Mouse (Mus musculus): ENCODE data around the gene Cdh13.

Gene Cdh13

DNA sequence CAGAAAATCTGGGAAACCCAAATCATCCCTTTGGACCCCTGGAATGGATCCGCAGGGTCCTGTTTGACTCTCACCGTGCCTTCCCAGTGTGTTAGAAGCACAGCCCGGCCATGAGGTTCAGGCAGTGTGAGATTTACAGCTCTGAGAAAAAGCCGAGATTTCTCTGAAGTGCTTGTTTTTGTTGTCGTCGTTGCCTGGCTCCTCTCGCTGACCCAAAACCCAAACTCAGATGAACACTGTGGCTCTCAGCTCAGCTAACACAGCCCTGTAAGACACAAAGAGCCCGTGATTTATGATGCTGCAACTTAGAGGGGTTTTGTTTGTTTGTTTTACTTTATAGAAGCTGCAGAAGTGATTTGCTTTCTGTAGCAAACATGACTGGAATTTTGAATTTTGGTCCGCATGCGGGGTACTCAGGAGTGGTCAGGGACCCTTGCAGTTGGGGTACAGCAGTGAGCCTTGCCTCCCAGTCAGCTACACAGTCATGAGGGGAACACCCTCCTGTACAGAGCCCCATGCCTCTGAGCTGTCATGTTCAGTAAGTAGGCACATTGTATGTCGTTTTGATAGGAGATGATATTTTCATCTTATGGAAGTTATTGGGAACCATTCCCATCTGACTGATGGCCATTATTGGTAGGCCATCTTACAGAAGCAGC lies 169.0 kb downstream of the Cdh13 start:
- DNase-seq, result no peak

DNA sequence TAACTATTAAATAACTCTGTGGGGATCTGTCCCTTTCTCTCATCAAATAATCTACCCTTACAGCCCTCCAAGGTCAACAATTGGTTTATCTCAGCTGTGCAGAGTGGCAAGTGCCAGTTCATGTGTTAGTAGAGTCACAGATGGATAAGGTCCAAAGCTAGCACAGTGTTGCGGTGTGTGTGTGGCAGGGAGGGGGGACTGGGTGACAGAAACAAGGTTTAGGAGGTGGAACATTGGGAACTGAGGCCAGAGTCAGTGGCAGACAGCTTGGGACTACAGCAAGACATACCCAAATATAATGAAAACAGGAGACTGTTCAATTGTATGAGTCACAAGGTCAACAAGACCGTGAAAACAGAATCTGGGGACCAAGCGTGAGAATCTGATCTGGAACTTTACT lies 171.7 kb downstream of the Cdh13 start:
- DNase-seq, result no peak

DNA sequence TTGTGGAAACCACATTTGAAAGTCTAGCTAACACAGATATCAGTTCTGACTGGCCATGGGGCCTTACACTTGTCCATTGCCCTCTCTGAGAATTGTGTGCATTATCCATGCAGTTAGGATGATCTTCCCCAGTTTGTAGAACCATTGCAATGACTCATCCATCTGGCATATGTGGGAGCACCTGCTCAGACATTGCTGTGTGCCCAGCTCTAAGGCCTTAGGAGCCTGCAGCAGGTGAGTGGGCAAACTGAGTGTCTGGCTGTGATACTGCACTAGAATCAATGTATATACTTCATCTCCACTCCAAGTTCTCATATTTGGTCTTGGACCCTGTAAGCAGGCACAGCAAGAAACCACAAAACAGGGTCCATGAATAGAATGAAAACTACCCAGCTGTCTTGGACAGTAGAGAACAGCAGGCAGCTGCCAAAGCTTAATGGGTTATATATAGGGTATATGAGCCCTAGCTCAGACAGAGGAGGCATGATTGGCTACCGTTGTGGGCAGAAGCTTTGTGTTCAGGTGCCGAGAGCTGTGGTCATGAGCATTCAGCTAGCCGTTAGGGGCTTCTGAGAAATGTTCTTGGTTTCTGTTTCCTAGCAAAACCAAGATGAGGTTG lies 181.9 kb downstream of the Cdh13 start:
- no peak for DNase-seq

DNA sequence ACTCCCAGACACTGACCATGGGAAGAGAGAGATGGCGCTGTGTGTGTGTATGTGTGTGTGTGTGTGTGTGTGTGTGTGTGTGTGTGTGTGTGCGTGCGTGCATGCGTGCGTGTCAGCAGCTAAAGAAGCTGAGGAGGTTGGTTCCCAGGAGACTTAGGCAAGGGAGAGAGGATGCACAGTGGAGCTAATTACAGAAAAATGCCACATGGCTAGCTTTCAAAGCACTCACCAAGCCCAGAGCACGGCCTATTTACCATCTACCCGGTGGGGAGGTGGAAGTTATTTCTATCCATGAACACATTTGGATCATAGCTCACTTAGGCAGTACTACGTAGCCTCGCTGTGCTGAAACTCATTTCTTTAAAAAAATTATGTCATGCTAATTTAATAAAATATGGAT lies 194.1 kb downstream of the Cdh13 start:
- DNase-seq, result no peak

DNA sequence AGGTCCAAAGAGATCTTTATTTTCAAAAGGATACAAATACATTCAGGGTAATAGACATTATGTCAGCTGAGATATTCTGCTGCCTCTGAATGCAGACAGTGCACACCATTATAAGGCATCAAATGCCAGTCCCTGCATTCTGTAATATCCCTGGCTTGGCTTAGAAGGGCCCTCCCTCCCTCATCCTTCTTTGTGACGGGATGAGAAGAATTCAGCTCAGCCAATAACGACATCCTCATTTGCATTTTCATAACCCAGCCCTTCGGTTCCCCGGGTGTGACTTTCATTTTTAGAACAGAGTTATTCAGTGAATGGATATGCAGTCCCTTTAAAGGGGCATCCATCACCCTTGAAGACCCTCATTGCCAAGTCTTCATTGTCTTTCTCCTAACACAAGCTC lies 205.2 kb downstream of the Cdh13 start:
- no peak for DNase-seq

DNA sequence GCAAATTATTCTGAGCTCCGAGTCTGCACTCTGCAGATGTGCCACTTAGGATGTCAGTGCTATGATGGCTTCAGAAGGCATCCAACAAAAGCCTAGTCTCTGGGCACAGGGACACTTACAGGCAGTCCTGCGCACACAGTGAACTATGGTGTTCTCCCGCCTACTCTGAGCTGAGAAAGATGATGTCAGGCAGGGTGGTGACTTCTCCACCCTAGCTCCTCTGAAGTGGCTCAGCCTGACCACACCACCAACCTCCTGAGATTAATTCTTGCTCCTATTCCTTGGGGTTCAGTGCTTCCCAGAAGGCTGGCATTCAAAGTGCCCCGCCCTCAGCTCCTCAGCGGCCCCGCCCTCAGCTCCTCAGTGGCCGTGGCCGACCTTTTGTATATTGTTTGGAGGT lies 219.0 kb downstream of the Cdh13 start:
- DNase-seq, result no peak

DNA sequence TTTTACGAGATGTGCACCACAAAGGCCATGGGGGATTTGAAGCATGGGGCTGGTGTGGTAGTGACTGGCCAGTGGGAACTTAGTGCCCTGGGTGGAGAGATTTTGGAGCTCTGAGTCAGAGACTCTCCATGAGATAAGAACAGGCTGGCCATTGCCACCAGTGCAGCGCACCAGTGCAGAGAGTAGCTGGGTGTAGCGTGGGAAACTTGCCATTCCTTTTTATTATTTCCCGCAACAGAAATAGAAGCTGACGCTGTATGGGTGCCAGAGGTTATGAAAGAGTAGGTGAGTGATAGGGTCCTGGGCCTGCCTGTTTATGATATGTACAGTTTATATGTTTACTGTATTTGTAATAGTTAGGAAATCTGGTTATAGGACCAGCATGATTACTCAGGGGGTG lies 225.9 kb downstream of the Cdh13 start:
- DNase-seq, result no peak

DNA sequence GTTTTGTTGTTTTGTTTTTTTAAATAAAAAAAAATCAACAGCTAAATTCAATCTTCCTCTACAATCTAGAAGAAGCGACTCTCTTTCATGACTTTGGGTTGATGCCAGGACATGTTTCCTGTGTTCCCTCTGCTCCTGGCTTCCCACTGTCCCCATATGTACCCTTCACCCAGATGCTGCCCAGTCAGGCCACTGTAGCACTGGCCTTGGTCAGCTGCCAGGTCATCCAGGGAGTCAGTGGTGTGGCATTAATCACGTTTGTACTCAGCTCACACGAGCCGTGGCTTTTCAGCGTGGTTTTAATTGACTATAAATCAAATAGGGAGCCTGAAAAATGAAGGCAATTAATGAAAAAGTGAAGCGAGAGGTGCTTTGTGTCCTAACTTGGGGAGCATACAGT lies 229.7 kb downstream of the Cdh13 start:
- no peak for DNase-seq

DNA sequence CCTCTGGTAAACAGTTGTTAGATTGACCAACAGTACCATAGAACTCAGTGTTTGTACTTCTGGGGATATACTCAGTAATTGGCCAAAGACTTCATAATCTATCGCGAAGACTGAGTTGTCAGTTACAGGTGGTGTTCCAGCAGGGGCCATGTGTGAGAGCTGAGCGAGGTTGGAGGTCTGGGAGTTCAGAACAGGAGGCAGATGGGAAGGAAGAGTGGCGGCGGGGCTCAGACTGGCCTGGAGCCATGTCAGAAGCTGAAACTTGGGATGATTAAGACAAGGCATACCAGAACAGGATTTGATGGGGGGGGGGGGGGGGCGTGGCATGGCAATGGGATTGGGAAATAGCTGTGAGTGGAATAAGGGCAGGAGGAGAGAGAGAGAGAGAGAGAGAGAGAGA lies 232.1 kb downstream of the Cdh13 start:
- no peak for DNase-seq

DNA sequence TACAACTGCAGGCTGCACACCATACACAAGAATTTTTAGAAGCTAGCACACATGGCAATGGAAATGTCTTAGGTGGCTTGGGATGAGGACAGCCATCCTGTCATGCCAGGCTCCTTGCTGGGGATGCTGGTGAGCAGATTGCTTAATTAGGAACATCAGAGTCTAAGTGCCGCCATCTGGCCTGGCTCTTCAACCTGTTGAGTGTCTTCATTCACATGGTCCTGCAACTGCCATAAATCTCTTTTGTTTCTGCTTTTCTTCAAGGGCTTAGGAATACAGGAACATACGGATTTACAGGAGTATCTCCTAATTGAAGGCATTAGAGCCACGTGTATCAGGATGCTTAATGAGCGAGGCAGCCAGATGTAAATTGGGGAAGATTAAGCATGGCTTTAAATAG lies 233.5 kb downstream of the Cdh13 start:
- DNase-seq, result no peak

DNA sequence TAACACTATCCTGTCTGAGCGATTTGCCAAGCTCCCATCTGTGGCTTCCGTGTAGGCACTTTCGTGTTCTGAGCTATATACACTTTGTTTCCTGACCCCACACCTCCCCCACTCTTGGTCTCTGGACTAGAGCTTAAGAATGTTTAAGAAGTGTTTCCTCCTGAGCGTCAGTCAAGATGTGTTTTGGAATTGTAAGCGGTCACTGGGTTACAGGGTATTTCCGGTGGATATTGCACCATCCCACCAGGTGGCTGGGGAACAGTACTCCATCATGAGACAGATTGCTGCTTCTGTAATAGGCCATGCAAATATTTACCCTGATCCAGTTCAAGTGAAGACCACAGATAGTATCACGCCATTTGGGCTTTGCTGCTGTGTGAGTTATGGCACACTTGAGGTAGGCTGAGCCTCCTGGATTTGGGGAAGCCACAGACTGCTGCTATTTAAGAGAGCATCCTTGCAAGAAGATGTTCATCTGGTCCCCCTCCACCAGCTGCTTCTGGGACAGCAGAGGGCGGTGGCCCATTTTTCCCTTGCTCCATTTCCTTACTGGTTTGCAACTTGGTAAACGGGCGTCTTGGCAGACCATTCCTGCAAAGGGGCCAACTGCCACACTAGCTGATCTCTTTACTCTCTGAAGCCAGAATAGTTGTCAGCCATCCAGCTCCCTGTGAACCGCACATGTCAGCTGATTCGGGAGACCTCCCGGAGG lies 234.7 kb downstream of the Cdh13 start:
- no peak for DNase-seq

DNA sequence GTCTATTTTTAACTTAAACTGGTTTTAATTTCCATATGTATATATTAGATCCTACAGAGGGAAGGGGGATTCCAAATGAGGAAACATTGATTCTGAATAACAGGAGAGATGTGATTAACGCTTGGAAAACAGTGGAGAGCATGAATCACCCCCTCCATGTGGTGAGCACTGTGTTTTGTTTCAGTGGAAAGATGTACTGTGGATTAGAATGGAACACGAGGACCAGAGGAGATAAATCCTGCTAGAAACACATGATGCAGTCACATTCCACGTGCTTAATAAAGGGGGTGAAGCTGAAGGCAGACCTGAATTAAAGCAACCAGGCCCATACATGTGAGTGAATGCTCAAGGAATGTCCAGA lies 235.2 kb downstream of the Cdh13 start:
- no peak for DNase-seq

DNA sequence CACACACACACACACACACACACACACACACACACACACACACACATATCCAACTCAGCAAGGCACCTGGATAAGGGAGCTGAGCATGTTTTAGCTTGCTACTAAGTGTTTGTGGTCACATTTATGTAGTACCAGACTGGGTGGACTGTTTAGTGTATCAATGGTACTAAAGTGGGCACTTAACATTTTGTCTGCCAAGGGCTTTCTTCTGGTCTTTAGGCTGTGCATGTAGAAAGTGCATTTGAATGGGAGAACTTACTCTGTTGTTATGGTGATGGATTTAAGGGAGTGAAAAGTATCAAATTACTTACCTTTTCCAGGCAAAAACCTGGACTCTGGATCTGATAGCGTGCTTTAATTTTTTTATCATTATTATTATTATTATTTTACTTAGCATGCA lies 240.4 kb downstream of the Cdh13 start:
- no peak for DNase-seq

DNA sequence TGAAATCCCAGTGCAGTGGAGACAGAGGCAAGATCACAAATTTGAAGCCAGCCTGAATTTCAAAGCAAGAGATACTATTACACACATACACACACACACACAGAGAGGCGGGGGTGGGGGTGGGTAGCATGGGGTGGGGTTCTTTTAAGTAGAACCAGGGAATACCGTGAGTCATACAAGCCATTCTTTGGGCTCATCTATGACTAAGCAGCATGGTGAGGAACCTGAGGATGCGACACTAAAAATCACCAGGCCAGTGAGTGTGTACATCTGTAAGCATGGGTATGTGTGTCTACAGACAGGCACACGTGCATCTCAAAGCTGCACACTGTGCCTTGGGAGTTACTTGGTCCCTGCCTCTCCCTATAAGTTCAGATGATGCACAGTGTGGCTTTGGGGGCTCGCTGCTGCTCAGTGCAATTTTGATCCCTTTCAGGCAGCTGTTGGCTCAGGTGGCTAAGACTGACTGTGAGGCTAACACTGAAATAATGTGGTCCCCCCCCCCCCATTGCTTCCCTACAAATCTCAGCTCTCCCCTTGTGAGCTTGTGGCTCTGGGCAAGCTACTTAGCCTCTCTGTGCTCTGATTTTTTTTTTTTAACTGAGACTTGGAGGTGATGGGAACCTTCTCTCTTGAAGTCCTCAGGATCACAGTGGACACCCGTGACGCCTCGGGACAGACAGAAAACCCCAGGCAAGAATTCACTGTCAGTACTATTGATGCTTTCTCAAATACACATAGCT lies 255.5 kb downstream of the Cdh13 start:
- DNase-seq, result no peak

DNA sequence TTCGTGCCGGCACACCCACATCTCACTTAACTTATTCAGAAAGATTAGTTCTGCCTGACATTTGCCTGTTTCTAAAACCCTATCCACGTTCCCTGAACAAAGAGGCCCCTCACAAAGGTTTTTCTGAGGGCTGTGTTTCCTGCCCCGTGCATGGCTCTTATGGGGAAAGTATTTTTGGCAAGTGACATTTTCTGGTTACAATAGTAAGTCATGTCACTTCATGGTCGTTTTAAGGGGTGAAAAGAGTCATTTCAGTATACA lies 256.0 kb downstream of the Cdh13 start:
- DNase-seq, result no peak

DNA sequence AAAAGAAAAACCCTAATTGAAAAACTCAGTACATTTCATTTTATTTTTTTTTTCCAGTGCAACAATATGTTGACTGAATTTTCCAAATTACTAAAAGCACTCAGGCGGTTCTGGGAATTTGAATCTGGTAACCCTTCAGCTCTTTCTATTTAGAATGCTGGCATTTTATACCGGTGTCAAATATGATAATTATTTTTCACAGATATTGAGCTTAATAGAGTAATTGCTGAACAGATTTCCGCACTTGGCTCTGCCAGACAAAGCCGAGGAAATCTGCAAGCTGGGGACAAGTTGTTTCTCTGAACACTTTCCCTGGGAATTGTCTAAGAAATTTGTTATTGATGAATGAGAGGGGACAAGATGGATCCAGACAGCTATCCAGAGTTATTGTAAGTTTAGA lies 256.4 kb downstream of the Cdh13 start:
- no peak for DNase-seq

DNA sequence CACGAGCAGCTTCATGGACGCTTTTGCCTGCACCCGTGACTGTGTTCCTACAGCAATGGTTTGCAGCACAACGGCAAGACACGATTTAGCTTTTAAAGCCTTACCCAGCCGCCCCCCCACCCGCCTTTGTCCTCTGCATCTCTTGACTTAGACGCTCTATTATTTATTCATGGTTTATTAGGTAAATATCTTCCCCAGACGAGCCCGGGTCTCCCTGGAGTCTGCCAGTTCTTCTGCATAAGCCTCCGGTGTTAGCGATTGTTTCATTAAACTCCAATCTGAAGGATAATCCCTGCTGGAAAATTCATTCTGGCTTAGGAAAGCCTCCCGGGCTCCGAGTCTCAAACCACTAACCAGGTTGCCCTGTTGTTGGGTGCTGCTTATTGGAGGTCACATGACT lies 268.9 kb downstream of the Cdh13 start:
- no peak for DNase-seq

DNA sequence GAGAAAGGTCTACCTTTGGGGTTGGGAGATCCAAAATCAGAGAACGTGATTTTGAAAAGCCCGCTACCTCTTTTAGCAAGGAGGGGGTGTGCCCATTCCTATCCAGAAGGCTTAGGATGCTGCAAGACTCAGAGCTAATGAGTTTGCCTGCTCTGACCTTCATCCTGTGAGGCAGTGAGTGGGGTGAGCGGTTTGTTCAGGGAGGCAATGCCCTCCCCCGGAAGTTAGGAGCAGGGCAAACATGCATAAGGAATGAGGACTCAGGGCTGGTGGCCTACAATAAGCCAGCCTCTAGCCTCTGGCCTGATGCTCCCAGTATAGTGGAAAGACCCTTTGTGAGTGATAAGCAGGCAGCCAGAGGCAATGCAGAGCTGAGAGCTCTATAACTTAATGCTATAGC lies 269.3 kb downstream of the Cdh13 start:
- DNase-seq, result no peak

DNA sequence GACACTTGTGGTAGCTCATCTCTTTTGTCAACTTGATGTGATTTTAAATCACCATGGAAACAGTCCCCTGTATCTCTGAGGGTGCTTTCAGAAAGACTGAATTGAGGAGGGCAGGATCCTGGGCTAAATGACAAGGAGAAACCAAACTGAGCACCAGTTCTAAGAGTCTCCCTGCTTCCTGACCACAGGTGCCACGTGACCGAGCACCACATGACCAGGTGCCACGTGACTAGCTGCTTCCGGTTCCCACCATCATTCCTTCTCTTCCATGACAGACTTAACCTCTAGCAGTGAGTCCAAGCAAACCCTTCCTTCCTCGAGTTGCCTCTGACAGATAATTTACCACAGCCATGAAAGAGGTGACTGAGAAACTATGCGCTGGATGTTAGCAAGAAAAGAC lies 280.5 kb downstream of the Cdh13 start:
- DNase-seq, result no peak

DNA sequence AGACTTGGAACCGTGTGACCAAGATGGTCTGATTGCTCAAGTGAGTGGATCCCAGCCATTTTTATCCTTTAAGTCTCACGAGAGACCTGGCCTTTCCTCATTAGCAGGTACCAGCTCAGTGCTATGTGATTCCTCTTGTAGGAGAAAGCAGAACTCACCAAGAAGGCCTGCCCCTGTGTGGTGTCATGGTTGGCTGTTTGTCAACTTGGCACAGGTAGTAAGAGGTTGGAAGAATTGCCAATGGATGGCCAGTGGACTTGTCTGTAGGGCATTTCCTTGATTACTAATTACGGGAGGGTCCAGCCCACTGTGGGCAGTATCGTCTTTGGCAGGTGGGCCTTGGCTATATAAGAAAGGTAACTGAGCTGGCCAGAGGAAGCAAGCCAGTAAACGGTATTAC lies 281.7 kb downstream of the Cdh13 start:
- DNase-seq, result no peak

DNA sequence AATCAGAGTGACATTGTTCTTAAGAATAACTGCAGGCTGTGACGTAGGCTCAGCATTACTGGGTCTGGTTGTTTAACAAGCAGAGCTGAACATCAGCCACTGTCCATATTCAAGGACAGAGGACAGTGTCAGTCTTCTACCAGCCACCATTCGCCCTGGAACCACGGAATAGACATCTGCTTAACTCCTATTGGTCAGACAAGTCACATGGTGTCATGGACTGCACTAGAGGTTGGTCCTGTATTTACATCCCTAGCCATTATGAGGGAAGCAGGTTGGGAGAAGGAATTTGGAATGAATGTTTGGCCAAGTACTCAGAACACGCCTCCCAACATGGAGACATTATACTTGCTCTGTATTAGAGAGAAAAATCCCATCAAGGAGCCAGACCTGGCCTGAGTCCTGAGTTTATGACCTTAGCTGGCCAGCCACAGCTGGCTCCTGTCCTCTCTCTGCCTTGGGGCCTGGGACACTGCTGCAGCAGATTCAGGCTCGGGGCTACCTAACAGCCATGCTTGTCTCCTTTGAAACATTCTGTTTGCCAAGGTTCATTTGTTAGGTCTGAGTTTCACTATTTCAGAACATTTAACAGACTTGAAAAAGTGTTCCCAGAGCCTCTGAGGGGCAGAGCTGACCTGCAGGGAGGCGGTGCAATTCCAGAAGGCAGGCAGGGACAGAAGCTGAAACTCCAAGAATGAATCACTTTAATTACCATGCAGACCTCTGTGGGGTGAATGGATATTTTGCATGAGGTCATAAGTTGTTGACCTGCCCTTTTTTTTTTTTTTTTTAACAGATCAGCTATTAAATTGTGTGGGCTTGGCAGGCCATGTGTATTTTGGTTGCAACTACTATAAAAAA lies 282.6 kb downstream of the Cdh13 start:
- no peak for DNase-seq

DNA sequence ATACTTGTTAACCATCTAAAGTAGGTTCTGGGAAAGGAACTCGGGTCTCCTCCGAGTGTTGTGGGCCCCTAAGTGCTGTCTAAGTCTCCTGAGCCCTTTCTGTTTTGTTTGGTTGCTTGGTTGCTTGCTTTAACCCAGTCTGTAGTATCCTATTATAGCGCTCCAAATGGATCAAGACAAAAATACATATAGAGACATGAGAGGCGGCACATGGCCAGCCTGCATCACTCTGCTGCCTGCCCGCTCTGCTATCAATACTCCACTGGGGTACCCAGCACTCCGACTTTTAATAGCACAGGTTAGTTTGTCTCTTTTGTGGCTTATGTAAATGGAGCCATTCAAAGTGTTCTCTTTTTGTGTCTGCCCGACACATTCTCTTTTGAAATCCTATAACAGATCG lies 285.8 kb downstream of the Cdh13 start:
- no peak for DNase-seq

DNA sequence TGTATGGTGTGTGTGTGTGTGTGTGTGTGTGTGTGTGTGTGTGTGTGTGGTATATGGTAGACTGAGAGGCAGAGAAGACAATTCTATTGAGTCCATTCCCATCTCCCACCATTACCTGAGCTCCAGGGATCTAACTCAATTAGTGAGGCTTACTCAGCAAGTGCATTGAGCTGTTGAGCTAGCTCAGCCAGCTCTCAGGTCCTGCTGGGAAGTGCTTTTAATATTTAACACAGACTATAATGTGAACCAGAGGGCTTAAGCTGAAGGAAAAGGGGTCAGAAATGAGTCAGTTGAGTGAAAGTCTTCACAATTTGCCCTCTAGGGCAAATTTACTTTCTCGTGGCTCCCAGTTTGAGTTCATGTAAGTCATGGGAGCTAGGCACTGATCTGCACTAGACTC lies 297.7 kb downstream of the Cdh13 start:
- DNase-seq, result no peak

Data from thymus, postnatal 14 days (tissue).